Mouse (Mus musculus) natural killer cell, adult 2 months (primary cell): ENCODE measurements around the gene Trim61.
"Not testable (repeated sequence)": the region's sequence is repeated elsewhere in the genome, so short reads cannot be mapped to it uniquely, and the experiment has no call there.

Experiments
- DNase-seq, 2 experiments: peaks; one replicate each; pipeline ENCODE4 v3.0.0; 2022; ENCODE audit warnings: low spot score in 2 of 2

Gene Trim61

GRCm38 (mm10) chr8:65018423-65018822 is at the start of gene Trim61, which contains the start of gene Trim60:
Trim61 (minus strand) TSS chr8:65018523.
Trim60 (minus strand) TSS chr8:65018584.
- DNase-seq, result no peak

DNA sequence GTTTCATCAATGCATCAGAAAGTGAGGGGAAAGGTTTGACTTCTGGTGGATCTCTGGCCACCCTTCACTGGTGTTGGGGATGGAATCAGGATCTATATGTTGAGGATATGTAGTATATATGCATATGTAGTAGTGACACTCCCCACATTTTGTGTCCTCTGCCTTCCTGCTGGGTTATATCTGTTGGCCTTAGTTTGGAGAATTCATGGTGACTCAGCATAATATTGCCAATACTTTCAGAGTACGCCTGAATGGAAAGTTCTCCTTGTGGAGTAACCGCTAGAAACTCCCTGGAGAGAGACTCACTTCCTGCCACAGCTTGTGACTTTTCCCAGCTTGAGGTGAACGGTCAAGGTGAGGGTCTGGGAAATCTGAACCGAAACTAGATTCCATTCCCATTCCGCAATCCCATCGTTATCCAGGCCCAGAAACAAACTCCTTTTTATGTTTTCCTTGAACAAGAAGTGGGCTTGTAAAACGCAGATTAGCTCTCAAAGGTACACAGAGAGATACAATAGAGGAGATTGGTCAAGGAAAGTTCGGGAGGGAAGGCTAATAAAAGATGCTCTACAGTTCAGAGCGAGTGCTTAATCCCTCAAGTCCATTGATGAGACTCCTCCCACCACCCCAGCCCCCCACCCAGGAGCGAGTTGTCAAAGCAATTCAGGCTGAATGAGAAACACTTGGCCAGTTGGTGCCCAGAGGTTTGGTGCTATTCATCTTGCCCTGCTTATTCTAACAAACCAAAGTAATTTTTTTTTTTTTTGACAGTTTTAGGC is 49.6 kb upstream of the Trim61 start:
- DNase-seq, result no peak

GRCm38 (mm10) chr8:65067031-65067430 is 48.7 kb upstream of the Trim61 start:
- no peak for DNase-seq

GRCm38 (mm10) chr8:65065622-65066021 is 47.3 kb upstream of the Trim61 start:
- no peak for DNase-seq

DNA sequence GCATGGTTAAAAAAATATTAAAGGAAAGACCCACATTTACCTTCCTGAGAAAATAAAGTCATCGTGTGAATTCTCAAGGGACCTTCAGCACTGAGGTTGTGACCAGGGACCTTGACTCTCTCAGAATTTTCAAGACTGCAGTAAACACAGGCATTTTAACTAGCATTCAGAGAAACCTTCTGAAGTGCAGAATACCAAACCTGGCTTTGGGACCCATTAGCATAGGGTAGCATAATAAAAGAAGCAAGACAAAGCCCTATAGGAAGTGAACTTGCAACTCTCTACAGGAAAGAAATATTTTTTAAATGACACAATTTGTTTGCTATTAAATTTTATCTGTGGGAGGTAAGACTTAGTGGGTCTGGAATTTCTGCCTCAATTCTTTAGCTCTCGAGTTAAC is 45.7 kb upstream of the Trim61 start:
- DNase-seq, result no peak

GRCm38 (mm10) chr8:65062195-65062594 is 43.9 kb upstream of the Trim61 start:
- DNase-seq, result no peak

DNA sequence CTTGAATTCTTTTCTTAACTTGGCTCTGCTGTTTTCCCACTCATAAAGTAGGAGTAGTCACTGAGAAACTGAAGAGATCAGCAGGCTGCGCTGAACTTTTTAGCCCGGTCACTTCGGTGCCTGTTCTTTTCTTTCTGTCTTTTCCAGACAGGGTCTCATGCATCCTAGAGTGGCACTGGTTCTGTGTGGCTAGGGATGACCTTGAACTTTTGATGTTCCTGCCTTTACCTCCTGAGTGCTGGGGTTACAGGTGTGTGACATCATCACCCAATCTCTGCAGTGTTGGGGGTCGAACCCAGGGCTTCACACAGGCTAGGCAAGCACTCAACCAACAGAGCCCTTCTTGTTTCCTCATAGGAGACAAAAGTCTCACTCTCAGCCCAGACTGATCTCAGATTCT is 38.4 kb upstream of the Trim61 start:
- DNase-seq, result no peak

DNA sequence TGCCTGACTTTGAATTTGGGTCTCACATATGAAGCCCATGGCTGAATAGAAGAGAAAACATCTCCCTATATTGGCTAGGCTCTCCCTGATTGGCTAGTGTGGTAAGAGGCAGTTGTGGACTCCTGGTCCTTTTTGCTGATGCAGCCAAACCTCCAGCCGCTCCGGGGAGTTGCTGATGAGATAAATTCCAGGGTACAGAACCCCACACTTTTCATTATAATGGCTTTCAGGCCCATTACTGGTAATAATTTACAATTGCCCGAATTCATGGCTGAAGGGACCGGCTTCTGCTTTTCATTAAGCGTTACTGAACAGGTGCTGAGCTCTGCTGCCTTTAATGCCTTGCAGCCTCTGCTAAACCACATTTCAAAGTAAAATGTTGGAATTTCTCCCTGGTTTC is 35.6 kb upstream of the Trim61 start:
- DNase-seq, result no peak

- no peak for DNase-seq
Measured at GRCm38 (mm10) chr8:65053554-65053953, 35.2 kb upstream of the Trim61 start.

DNA sequence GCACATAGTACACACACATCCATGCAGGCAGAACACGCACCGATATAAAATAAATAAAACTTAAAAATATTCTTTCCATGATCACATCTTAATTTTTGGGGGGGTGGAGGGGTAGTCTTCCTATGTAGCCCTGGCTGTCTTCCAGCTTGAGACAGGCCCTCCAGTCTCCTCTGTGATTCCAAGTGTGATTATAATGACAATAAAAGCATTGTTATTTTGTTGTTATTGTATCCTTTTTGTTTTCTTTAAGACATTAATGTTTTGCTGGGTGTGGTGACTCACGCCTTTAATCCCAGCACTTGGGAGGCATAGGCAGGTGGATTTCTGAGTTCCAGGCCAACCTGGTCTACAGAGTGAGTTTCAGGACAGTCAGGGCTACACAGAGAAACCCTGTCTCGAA is 29.5 kb upstream of the Trim61 start:
- no peak for DNase-seq

GRCm38 (mm10) chr8:65047193-65047592 is 28.9 kb upstream of the Trim61 start:
- no peak for DNase-seq

DNA sequence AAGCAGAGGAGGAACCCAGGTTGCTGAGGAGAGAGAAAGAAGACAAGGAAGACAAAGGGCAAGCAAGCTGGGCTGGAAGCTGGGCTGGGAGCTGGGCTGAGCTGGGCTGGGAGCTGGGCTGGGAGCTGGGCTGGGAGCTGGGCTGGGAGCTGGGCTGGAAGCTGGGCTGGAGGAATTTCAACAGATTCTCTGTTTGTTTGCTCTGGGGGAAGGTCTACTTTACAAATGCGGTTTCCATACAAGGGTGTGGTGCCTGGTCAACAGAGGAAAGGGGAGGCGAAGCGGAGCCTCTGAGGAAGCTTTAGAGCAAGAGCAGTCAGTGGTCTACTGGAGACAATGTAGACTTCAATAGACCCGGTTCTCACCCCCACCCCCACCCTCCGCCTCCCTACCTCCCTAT is 28.2 kb upstream of the Trim61 start:
- DNase-seq, result no peak

DNA sequence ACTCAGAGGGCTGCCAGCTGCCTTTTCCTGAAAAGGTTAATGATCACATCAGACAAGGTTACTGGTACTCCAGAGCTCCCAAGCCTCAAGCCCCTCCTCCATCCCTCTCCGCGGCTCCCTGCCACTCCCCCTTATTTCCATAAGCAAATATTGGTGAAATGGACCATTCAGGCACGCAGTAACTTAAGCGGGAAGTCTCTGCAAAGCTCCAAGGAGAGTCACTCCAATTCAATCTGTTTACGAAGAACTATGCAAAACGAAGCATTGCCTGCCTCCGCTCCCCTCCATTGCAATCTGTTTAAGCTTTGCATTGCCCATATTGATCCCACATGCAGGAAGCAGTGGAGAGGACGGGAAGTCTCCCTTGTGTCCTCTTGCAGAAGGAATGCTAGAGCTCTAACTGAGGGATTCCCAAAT is 18.8 kb upstream of the Trim61 start, which contains the start of gene Apela:
TSS of gene Apela (minus strand) at position 220 of the 417 bp plus-strand sequence.
- DNase-seq, result no peak

DNA sequence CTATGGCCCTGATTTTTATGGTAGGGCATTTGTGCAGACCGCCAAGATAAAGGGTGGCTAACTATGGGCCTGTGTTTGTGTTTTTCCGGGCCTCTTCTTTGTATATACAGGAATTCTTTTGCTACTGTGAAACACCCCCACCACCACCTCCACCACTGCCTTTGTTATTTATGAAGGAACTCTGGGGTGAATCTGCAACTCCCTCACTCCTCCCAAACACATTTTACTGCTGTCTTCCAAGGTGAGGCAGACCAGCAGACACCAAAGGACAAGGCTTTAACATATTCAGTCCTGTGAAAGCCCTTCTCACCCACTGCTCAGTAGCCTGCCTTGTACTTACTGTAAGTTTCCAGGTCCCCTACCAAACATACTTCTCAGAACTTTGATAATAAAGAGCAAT is 15.8 kb upstream of the Trim61 start:
- DNase-seq, result no peak

- DNase-seq, result no peak
Measured at GRCm38 (mm10) chr8:65033056-65033455, 14.7 kb upstream of the Trim61 start.

DNA sequence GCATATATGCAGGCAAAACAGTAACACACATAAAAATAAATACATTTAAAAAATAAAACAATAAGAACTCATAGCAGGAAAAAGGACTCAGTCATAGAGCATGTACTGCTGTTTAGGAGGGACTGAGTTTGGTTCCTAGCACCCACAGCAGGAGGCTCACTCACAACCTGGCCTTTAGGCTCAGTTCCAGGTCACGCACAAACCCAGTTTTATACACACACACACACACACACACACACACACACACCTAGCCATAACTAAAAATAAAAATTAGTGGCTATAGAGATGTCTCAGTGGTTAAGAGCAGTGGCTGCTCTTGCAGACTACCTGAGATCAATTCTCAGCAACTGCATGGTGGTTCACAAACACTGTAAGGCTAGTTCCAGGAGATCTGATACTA is 13.8 kb upstream of the Trim61 start:
- DNase-seq, result no peak

GRCm38 (mm10) chr8:65030735-65031485 is 12.6 kb upstream of the Trim61 start:
- no peak for DNase-seq

DNA sequence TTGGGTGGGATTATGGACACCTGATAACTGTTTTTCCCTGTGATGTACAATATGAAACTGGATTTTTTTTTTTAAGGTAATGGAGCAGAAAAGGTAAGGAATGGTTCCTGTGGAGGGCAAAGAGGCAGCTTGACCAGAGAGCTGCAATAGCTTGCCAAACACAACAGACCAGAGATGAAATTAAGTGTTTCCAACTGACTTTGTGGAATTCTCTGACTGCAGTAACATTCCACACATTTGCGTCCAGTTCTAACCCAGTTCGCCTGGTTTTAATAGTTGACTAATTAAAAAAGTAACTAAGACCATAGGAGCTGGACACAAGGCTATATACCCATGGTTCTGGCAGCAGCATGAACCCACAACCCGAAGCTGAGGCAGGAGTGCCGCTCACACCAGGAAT is 11.5 kb upstream of the Trim61 start:
- DNase-seq, result no peak

- no peak for DNase-seq
Measured at GRCm38 (mm10) chr8:65028959-65029686, 10.8 kb upstream of the Trim61 start.

GRCm38 (mm10) chr8:65022485-65022884 is 4.2 kb upstream of the Trim61 start:
- DNase-seq, result peak in 1 of 2 experiments; percentile 24

- not testable (repeated sequence) for DNase-seq
Measured at GRCm38 (mm10) chr8:65007616-65008015, 10.7 kb downstream of the Trim61 start.

DNA sequence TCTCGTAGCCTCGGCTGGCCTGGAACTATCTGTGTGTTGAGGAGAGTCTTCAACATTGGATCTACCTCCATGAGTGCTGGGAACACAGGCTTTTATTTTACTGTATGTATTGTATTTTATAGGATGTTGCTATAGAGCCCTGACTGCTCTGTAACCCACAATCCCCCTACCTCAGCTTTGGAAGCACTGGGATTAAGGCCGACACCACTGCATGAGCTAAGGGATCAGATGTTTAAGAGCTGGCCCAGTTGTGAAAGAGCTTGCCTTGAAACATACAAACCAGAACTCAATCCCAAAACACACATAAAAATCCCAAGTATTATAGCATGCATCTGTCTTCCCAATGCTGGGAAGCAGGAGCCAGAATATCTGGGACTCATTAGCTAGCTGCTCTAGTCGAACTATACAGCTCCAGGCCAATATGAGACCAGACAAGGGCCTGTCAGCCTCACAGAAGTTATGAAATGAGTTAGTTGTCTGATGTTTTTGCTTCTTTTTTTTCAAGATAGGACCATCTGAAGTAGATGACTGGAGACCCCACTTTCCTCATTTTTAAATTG is 19.4 kb downstream of the Trim61 start:
- DNase-seq, result no peak
